Mouse (Mus musculus) MEL (cell line): Measurements from ENCODE around the gene Mt2.

Experiments used
- GABPA ChIP-seq: IDR thresholded peaks from 2 replicates; pipeline ENCODE4 v1.6.1; 2012; ENCODE audit warnings: low read depth, mild to moderate bottlenecking, inconsistent platforms, low read length, improper control_type of control experiment, moderate library complexity
- GATA1 ChIP-seq: IDR thresholded peaks from 2 replicates; pipeline ENCODE4 v1.6.1; 2011; ENCODE audit warnings: low read depth, low read length, improper control_type of control experiment
- MAFK ChIP-seq: IDR thresholded peaks from 2 replicates; pipeline ENCODE4 v1.6.1; 2011; ENCODE audit warnings: low read depth, mild to moderate bottlenecking, low read length, improper control_type of control experiment, borderline replicate concordance
- MAZ ChIP-seq: IDR thresholded peaks from 2 replicates; pipeline ENCODE4 v1.6.1; 2012; ENCODE audit warnings: low read depth, mild to moderate bottlenecking, inconsistent platforms, low read length, improper control_type of control experiment
- POLR2AphosphoS2 ChIP-seq: IDR thresholded peaks from 2 replicates; pipeline ENCODE4 v1.6.1; 2011; ENCODE audit warnings: low read length, improper control_type of control experiment
- SIN3A ChIP-seq: IDR thresholded peaks from 2 replicates; pipeline ENCODE4 v1.6.1; 2012; ENCODE audit warnings: low read length, improper control_type of control experiment, inconsistent platforms
- SMC3 ChIP-seq: IDR thresholded peaks from 2 replicates; pipeline ENCODE4 v1.6.1; 2011; ENCODE audit warnings: low read depth, low read length, improper control_type of control experiment
- UBTF ChIP-seq: IDR thresholded peaks from 2 replicates; pipeline ENCODE4 v1.6.1; 2012; ENCODE audit warnings: low read depth, mild to moderate bottlenecking, inconsistent platforms, low read length, improper control_type of control experiment, moderate library complexity, borderline replicate concordance; ENCODE audit not compliant: insufficient read depth

DNA sequence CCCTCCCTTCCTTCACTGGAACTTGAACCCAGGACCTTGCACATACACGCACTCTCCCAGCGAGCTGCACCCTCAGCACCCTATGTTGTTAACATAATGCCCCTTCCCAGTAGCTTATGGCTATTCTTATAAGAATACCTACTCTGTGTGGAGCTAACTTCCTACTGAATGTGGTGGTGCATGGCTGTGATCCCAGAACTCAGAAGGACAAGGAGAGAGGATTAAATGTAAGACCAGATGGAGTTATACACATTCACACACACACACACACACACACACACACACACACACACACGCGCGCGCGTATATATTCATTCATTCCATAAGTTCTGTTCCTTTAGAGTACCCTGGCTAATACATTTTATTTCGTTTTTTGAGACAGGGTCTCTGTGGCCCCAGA, 33.8 kb downstream of the Mt2 start:
- no peak for TF ChIP-seq MAZ
- TF ChIP-seq SIN3A = no peak
- no peak for TF ChIP-seq MAFK
- no peak for TF ChIP-seq GATA1
- TF ChIP-seq SMC3 = no peak
- TF ChIP-seq POLR2AphosphoS2 = no peak
- no peak for TF ChIP-seq UBTF
- no peak for TF ChIP-seq GABPA
